Mouse (Mus musculus) fibroblast of lung, adult 2 months (primary cell): Measurements from ENCODE around the gene Stmn3.

Experiments
- DNase-seq: peaks from one replicate; pipeline ENCODE4 v3.0.0-alpha.2; 2011; ENCODE audit warnings: low read depth

The Stmn3 gene

GRCm38 (mm10) chr2:181314080-181314810 lies at the start of gene Stmn3:
Gene Stmn3 (minus strand): TSS chr2:181314500.
- DNase-seq, result no peak

- no peak for DNase-seq
These were observed 49.6 kb upstream of the Stmn3 start for GRCm38 (mm10) chr2:181363946-181364345.

GRCm38 (mm10) chr2:181356780-181357179 lies 42.5 kb upstream of the Stmn3 start:
- DNase-seq, result no peak

- DNase-seq, result no peak
These were observed 28.5 kb upstream of the Stmn3 start for GRCm38 (mm10) chr2:181342766-181343165.

- DNase-seq, result no peak
These were observed 26.1 kb upstream of the Stmn3 start for GRCm38 (mm10) chr2:181340426-181340825.

- DNase-seq, result peak; percentile 24
These were observed 19.7 kb upstream of the Stmn3 start for GRCm38 (mm10) chr2:181334023-181334422.

- no peak for DNase-seq
These were observed 18.2 kb upstream of the Stmn3 start for GRCm38 (mm10) chr2:181332542-181332941.

- DNase-seq, result no peak
These were observed 11.8 kb upstream of the Stmn3 start for GRCm38 (mm10) chr2:181326098-181326497.

- DNase-seq, result no peak
These were observed 7.8 kb upstream of the Stmn3 start for GRCm38 (mm10) chr2:181322136-181322535.

GRCm38 (mm10) chr2:181320103-181320499 lies 5.8 kb upstream of the Stmn3 start:
- no peak for DNase-seq

GRCm38 (mm10) chr2:181319248-181320102 lies 5.2 kb upstream of the Stmn3 start, which contains the start of gene Rtel1:
Gene Rtel1 (plus strand): TSS chr2:181319739.
- DNase-seq, result peak; percentile 62

- no peak for DNase-seq
These were observed 788 bp downstream of the Stmn3 start for GRCm38 (mm10) chr2:181313344-181314079.

GRCm38 (mm10) chr2:181313006-181313343 lies 1.3 kb downstream of the Stmn3 start:
- no peak for DNase-seq

- DNase-seq, result no peak
These were observed 1.9 kb downstream of the Stmn3 start for GRCm38 (mm10) chr2:181312435-181312834.

GRCm38 (mm10) chr2:181307144-181307804 lies 7.0 kb downstream of the Stmn3 start:
- no peak for DNase-seq

- DNase-seq, result no peak
These were observed 9.4 kb downstream of the Stmn3 start for GRCm38 (mm10) chr2:181304944-181305343.

- DNase-seq, result no peak
These were observed 12.3 kb downstream of the Stmn3 start for GRCm38 (mm10) chr2:181302041-181302440.

- DNase-seq, result no peak
These were observed 23.4 kb downstream of the Stmn3 start for GRCm38 (mm10) chr2:181290937-181291336.

GRCm38 (mm10) chr2:181288691-181289090 lies 25.6 kb downstream of the Stmn3 start:
- no peak for DNase-seq

GRCm38 (mm10) chr2:181287958-181288350 lies 26.3 kb downstream of the Stmn3 start, which contains the start of gene Gmeb2:
Gene Gmeb2 (minus strand): TSS chr2:181288035.
- peak; percentile 93 for DNase-seq

GRCm38 (mm10) chr2:181287338-181287957 lies 26.9 kb downstream of the Stmn3 start:
- no peak for DNase-seq
